Mouse (Mus musculus): ENCODE measurements at regions not wholly inside any gene's neighbourhood (a gene's known extent, or its start where the extent isn't known, plus 50 kb on each side); places are given as distances from the start of the nearest gene placed in this dataset.

- no peak for TF ChIP-seq MYOG (IDR thresholded peaks at IDR 0.05; ENCODE audit: control insufficient read depth in 1 of 3, insufficient read depth in 1 of 3, insufficient read length in 2 of 3, low read depth in 2 of 3)
- no peak for TF ChIP-seq POLR2A (IDR thresholded peaks at IDR 0.05; ENCODE audit: insufficient read length, low read depth)
- TF ChIP-seq TCF3 (IDR thresholded peaks at IDR 0.05; ENCODE audit: insufficient read length, low read depth) = no peak
- no peak for TF ChIP-seq TCF12 (IDR thresholded peaks at IDR 0.05; ENCODE audit: insufficient read depth, poor library complexity, severe bottlenecking)
- TF ChIP-seq POLR2AphosphoS2 (IDR thresholded peaks at IDR 0.05; ENCODE audit: insufficient read length, low read depth) = no peak
- TF ChIP-seq MAX (IDR thresholded peaks at IDR 0.05; ENCODE audit: low read depth) = no peak
Measured at GRCm38 (mm10) chr15:53001964-53002363, 882.7 kb upstream of the Gm7489 start.
